Mouse (Mus musculus): ENCODE results near the gene Actl6a.
A peak's percentile ranks its signal among the peaks of the same experiment; 100 is the strongest.
"Not testable (repeated sequence)": the region's sequence is repeated elsewhere in the genome, so short reads cannot be mapped to it uniquely, and the experiment has no call there.

The Actl6a gene

DNA sequence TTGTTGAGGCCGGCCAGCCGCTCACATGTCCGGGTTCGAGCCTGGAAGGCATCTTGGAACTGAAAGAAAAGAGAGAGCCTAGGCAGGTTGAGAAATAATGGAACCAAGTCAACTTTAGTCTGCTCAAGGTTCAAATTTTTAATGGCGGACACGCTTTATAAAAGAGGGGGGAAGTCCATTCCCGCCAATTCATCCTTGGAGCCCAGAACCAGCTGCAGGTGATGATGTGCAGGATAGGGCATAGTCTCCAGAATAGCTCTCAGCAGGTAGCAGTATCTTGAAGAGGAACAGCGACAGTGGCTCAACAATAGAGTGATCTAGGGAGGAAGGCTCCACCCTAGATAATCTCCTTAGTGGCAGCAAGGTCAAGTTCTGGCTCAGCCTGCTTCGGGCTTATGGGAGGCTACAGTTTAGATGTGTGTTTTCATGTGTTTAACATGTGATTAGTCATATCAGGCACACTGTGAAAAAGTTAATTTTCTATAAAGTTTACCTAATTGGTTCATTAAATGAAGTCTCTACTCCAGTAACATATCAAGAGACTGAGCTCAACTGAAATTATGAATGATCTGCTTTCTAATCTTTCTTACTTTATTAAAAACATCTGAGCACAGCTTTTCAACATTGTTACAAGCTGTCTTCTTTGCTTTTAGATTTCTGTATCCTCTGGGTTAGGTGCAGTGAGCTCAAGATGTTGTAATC lies at the start of gene Actl6a:
Gene Actl6a (plus strand): TSS at position 652 of the 702 bp plus-strand sequence.
- DNase-seq = not testable (repeated sequence)

DNA sequence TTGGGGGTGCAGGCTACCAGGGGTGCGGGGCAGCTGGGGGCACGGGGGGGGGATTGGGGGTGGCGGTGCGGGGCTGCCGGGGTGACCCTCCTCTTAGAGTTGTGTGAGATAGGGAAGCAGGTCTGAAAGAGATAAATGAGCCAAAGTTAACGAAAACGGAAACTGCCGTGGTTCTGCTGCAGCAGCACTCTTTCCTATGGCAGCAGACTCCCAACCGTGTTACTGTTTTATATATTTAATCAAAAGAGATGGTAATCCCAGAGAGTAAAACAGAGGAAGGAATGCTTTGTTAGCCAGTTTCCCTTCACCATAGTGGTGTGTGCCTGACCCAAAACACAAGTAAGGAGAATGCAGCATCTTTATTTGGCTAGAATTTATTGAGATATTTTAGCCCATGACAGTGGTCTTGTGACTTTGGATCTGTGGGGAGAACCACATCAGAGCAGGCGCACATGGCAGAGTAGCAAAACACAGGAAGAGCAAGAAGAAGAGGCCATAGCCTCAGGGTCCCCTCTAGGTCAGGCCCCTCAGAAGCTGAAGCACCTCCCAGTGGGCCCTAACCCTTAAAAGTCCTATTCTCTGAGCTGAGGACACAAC lies 49.6 kb upstream of the Actl6a start:
- DNase-seq = no peak

DNA sequence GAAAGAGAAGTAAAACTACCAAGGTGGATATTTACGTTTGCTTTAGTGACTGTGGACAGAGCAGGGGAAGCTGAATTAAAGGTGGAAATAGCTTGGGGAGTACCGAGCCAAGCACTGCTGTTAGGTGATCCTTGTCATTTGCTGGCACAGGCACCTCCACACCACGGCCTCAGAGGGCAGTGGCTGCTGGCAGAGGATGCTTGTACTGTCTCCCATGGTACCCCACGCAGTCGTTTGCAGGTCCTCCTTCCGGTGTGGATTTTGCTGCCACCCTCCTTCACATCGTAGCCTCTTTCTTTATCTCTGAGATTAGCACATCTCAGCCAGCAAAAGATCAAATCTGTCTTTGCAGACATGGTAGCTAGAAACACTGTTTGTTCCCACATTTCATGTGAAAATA lies 47.7 kb upstream of the Actl6a start:
- DNase-seq = no peak

DNA sequence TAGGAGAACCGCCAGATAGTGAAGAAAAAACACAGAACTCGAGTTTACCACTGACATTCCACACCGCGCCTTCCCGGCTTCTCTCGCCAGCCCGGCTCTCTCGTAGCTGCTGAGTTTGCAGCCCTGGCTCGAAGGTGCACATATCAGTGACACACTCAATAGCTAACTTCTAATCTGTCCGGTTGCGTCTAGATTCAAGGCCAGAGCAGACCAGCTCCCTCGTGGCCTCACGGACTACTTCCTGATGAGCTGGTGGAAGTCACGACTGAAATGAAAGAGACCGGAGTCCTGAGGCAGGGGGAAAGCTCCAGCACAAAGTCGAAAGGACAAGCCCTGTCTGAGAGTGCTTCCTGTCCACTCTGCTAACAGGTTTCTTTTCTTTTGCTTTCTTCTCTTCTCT lies 47.3 kb upstream of the Actl6a start:
- no peak for DNase-seq

DNA sequence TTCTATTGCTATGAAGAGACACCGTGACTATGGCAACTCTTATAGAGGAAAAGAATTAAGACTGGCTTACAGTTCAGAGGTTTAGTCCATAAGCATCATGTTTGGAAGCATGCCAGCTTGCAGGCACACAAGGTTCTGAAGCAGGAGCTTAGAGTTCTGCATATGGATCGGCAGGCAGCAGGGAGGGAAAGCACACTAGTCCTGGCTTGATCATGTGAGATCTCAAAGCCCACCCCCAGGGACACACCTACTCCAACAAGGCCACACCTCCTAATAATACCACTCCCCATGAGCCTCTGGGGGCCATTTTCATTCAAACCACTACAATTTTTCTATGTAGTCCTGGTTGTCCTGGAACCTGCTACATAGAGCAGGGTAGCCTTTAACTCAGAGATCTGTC lies 46.6 kb upstream of the Actl6a start:
- DNase-seq = no peak

- DNase-seq = peak in 1 of 2 experiments; percentile 4
Measured at GRCm38 (mm10) chr3:32660276-32660675, 45.8 kb upstream of the Actl6a start.

DNA sequence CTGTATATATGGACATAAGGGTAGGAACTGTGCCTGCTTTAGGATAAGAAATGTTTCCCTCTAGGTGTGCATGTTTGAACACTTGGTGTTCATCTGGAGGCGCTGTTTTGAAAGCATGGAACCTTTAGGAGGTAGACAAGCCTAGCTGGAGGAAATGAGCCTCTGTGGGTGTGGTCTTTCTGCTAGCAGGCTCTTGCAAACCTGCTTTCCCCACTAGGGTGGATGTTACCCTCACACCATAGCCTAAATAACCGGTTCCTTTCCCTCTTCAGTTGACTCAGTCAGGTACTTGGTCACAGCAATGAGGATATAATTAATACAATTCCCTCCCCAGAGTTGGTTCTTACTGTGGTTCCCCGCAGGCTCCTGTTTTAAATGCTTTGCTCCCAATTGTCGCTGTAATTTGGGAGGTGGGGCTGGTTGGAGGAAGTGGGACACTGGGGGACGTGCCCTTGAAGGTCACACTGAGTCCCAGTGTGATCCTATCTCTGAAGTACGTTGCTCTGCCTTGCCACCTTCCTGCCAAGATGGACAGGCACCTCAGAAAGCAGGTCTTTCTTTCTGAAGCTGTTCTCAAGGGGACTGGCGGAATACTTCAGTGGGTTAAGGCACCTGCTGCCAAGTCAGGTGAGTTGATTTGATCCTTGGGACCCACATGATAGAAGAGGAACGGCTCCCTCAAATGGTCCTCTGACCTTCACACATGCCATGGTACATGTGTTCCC lies 45.1 kb upstream of the Actl6a start:
- DNase-seq = peak in 1 of 2 experiments; percentile 5

DNA sequence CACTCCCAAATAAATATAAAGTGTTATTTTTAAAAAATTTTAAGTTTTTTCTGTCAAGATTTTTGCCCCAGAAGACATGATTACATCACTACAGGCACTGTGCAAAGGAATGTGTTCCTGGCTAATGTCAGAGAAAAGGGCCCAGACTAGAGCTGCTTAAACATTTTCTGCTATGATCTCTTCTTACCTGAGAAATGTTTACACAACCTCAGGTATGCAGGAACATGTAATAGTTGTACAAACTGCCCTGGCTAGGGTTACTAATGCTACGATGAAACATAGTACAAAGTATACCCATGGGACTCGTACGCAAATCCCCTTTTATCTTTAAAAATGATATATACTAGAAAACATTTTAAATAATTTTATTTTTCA lies 44.6 kb upstream of the Actl6a start:
- no peak for DNase-seq

DNA sequence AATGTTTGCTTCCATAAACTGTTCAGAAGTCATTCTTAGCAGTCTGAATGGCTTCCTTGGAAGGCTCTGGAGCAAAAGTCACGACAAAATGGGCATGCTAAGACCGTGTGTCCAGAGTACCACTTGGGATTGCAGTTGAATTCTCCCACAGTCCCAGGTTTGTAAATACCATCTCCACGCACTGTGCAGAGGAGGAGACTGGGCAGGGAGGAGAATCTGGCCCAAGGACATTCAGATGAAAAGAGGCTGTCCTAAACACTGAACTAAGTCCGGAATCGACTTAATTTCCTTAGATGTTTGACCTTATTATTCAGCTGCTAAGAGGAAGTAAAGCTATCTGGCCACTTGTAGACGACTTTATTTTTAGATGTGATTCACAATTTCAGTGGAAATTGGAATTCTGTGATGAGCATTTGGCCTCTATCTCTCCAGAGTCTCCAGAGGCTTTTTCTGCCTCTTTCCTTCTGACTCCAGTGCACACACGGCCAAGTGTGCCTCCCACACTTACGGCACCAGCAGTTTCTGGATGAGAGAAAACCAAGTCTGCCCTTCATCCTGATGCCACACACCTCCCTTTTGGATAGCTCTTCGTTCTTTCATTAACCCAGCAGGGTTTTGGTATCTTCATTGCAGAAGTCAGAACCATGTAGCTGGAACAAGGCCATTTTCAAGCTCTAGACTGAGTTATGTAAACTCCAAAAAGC lies 37.7 kb upstream of the Actl6a start:
- no peak for DNase-seq

DNA sequence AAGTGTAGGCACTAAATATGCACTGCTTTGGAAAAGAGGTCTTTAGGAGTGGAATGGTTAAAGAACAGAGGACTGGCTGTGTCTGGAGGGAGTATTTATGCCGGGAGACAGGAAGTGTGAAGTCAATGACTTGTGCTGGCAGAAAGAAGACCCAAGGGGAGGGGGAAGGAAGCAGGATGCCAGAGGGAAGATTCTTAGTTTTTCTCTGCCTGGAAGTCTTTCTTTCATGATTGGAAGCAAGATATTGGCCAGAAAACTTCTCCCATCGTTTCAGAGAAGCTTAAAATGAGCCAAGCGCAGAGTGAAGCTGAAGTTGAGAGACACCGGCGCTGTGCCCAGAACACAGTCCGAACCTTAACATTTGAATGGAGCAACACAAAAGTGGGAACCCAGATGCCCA lies 36.9 kb upstream of the Actl6a start:
- DNase-seq = no peak

- DNase-seq = no peak
Measured at GRCm38 (mm10) chr3:32670196-32670595, 35.9 kb upstream of the Actl6a start.

- DNase-seq = no peak
Measured at GRCm38 (mm10) chr3:32673151-32673550, 32.9 kb upstream of the Actl6a start.

GRCm38 (mm10) chr3:32676393-32676792 lies 29.7 kb upstream of the Actl6a start:
- DNase-seq = no peak

GRCm38 (mm10) chr3:32682910-32683531 lies 23.1 kb upstream of the Actl6a start:
- no peak for DNase-seq

DNA sequence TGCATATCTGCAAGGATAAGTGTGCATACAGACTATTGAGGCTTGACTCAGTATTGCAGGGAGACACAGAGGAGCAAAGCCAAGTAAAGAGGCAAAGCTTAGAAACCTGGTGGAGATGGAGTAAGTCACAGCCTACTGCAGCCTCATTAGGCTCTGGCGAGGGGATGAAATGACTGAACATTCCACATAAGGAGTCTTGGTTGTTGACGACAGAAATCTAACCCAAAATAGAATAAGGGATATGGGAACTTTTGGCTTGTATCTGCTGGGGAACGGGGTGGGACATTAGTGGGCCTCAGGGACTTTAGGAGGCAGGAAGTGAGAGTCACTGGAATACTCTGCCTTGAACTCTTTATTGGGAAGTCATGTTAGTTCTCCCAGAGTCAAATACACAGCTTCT lies 21.5 kb upstream of the Actl6a start:
- no peak for DNase-seq

DNA sequence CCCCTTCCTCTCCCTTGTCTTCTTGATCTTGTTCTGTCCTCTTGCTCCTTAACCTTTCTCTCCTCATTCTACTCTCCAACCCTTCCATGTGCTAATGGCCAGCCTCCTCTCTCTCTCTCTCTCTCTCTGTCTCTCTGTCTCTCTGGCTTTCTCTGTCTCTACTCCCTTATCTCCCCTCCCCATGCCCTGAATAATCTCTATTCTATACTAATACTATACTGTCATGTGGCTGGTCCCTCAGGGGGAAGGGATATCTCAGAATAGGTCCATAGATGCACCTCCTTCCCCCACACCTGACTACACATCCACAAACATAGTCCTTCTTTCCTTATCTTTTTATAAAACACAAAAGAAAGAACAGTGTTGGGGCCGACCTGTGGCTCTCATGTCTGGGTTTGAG lies 19.6 kb upstream of the Actl6a start:
- no peak for DNase-seq

- DNase-seq = no peak
Measured at GRCm38 (mm10) chr3:32687156-32687555, 18.9 kb upstream of the Actl6a start.

DNA sequence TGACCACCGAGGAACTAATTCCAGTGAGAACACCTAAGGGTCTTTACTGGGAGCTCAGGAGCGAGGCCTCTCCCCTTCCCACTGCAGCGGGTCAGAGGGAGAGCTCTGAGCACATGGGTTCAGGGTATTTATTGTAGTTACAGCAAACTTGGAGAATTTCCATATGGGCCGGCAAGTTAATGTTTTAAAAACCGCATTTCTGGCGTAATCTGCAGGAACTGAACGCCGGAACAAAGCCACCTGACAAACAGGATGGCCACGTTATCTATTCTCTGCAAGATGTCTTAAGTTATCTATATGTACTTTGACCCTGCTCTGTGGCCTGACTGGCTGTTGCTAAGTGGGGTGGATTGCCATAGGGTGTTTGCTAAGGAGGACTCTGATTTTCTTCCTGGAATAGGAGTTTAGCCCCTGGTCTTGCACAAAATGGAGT lies 16.5 kb upstream of the Actl6a start:
- no peak for DNase-seq

GRCm38 (mm10) chr3:32690008-32690407 lies 16.1 kb upstream of the Actl6a start:
- no peak for DNase-seq

- DNase-seq = no peak
Measured at GRCm38 (mm10) chr3:32690901-32691300, 15.2 kb upstream of the Actl6a start.

DNA sequence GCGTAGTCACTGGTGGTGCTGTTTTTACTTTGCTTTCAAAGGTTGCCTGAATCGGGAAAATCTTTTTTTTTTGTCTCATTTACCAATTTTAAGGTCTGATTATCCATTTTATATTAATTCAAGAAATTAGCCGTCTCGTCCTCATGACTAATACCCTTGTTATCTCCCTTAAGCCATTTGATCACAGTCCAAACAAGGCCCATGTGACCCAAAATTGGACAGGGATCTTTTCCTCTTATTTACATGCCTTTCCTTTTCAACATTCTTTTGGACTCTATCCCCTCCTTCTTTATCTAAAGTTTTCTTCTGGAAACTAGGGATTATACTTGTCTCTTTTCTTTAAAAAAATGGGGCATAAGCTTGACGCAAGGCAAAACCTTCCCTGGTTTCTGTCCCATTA lies 14.3 kb upstream of the Actl6a start:
- no peak for DNase-seq

GRCm38 (mm10) chr3:32694211-32694610 lies 11.9 kb upstream of the Actl6a start:
- DNase-seq = no peak

All from thymus, postnatal 36 days (tissue).